Mouse (Mus musculus) layer of hippocampus, adult 9-10 months (tissue): Measurements from ENCODE around the gene Wdfy2.

Experiments used
- DNase-seq: peaks from one replicate; pipeline ENCODE4 v3.0.0; 2022; ENCODE audit warnings: low spot score

Gene Wdfy2

GRCm38 (mm10) chr14:62936631-62937380 is 99.3 kb downstream of the Wdfy2 start:
- DNase-seq: no peak

- DNase-seq: peak; percentile 32
Measured at GRCm38 (mm10) chr14:62937675-62938074, 100.2 kb downstream of the Wdfy2 start.

GRCm38 (mm10) chr14:62939435-62939834 is 102.0 kb downstream of the Wdfy2 start:
- DNase-seq: no peak

- no peak for DNase-seq
Measured at GRCm38 (mm10) chr14:62940383-62941074, 103.1 kb downstream of the Wdfy2 start.

GRCm38 (mm10) chr14:62946794-62947193 is 109.3 kb downstream of the Wdfy2 start:
- no peak for DNase-seq

DNA sequence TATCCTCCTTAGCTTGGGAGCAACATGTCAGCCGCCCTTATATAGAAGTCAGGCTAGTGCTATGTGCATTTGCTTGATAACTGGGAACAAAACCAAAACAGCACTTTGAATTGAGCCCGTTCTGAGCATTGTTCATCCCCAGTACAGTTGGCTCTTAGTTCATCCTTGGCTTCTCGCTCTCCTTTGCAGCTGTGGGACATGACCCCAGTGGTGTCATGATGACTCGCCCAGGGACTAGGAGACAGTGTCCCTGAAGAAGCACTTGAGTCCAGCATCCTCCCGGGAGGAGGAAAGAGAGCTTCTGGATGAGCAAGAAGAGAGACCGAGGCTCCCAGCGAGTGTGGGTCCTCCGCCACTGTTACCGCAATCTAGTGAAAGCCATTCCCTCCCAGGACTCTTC is 118.6 kb downstream of the Wdfy2 start:
- DNase-seq: no peak

DNA sequence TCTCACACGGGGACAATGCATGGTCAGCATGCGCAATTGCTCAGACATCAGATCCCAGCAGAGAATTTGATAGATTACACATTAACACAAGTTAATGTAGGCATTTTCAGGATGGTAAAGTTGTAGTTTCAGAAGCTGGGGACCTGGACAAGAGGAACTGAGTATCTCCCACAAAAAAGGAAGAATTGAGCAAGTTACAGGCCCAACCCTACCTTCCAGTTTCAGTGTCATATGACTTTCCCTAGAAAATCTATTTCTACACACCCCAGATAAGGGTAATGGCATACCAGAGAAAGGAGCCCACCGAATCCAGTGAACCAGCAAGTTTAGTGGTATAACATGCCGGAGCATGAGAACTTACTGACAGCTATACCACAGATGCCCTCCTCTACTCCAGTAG is 126.2 kb downstream of the Wdfy2 start:
- DNase-seq: no peak

GRCm38 (mm10) chr14:62965342-62965741 is 127.9 kb downstream of the Wdfy2 start:
- no peak for DNase-seq

GRCm38 (mm10) chr14:62965811-62966520 is 128.5 kb downstream of the Wdfy2 start:
- no peak for DNase-seq

GRCm38 (mm10) chr14:62975046-62975445 is 137.6 kb downstream of the Wdfy2 start:
- DNase-seq: peak; percentile 37

DNA sequence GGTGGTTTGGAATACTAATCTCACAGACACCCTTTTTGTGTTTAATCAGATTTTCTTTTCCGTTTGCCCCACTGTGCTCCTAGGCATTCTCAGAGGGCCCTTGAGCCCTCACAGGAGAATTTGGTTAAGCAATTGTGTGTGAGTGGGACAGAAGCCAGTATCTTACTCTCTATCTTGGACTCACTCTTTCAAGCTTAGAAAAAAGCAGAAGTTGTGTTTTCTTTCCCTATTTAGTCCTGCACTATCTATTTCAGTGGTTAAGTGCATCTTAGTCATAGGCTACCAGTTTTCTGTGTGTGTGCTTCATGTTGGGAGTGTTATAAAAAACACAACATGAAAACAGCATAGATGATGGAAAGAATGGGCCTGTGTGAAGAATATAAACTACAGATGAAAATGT is 142.3 kb downstream of the Wdfy2 start:
- no peak for DNase-seq

DNA sequence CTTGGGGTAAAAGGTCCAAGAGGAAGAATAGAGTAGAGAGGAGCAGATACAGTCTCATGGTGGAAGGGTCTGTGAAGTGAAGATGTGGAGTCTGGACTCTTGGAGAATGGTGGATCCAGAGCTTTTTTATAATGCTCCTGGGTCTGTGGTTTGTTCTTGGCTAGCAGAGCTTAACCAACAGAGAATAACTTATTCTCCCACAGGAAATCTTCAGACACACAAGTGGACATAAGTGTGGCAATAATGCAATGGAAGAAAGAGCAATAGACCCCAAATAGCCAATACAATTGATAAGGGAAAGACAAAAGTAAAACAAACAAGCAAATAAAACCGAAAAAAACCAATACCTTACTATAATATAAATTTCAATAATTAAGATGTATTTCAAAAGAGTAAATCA is 146.9 kb downstream of the Wdfy2 start, which contains the start of gene Defb48:
Gene Defb48, minus strand, starts transcription at position 101 of the 400 bp plus-strand sequence.
- DNase-seq: no peak

DNA sequence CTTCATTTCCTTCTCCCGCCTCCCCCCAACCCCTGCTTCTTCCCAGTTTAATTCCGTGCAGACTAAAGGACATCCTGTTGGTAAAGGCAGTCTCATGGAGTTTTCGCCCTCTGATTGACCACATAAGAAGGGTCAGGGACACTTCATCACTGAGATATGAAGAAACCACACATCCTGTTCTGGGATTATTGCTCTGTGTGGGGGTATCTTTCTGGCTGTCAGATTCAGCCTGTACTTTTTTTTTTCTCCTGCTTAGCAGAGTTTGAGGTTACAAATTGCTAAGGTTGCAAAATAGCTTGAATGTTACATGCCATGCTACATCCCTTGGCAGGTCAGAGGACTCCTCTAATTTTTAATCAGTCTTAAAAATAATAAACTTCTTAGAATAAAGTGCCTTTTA is 153.8 kb downstream of the Wdfy2 start:
- no peak for DNase-seq

DNA sequence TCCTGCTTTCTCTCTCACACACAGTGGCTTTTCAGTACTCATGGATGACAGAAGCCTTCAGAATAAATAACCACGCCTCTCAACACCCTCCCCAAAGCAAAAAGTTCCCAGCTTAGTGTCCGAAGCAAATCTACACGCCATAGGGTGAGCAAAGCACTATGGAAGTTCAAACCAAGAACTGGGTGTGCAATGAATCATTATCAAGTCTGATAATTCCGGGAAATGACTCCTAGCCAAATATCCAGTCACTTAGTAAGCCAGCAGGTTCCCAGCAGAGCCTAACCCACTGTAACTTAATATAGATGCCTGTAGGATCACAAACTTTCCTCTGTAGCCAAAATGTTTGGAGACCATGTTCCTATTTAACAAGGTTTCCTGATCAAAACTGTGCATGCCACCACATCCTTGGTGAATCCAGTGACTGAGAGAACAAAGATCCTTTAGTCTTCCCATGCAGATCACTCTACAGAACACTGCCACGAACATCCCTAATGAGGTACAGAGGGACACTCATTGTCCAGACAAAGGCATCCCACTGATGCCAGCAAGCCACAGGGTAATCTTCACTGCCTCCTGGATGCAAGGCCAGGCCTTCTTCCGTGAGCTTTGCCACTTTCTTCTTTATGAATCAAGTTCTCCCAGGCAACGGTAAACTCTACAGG is 154.5 kb downstream of the Wdfy2 start:
- no peak for DNase-seq

DNA sequence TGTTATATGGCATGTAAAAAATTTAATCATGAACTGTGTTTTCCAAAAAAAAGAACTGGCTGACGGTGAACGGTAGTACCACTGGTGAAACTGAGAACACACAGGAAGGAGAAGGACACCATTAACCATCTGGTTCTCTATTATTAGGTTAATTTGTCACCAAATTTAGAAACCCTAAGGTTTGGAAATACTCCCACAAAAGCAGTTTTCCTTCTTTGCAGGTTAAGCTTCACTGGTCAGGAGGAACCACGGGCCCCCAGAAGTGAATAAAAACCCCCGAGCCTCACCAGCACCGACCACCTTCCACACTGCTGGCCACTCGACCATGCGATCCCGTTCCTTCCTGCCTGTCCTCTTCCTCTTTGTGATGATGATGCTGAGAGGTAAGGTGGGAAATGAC is 160.3 kb downstream of the Wdfy2 start, which contains the start of gene Defb47:
Gene Defb47, plus strand, starts transcription at position 301 of the 400 bp plus-strand sequence.
- no peak for DNase-seq

- DNase-seq: no peak
Measured at GRCm38 (mm10) chr14:62998977-62999376, 161.5 kb downstream of the Wdfy2 start.

DNA sequence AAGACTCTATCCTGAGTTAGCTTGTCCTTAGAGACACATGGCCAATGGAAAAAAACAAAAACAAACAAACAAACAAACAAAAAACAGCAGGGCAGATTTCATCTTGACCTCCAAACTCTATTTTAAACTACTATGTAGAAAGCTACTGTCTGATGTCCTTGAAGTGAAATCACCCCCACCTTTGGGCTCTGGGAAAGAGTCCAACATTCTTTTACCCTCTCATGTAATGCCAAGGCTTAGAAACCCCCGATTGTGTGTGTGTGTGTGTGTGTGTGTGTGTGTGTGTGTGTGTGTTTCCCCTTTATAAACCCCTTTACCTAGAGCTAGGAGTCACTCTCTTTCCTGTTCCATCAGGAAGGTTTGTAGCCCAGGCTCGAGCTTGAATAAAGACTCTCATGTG is 165.1 kb downstream of the Wdfy2 start:
- no peak for DNase-seq
